Mouse (Mus musculus) heart, adult 8-10 months (tissue): ENCODE data around the gene Gm13694. TPM values are rescaled to one million over a fixed set of nuclear protein-coding genes. Genes with fewer than 3 reads are reported as not detected.
"Not testable (repeated sequence)": the region's sequence is repeated elsewhere in the genome, so short reads cannot be mapped to it uniquely, and the experiment has no call there.

Source experiments
- DNase-seq: peaks from one replicate; pipeline ENCODE4 v3.0.0; 2022; ENCODE audit warnings: low spot score
- total RNA-seq, 4 experiments: library from RNA; stranded (reverse); gene quantifications; 2 replicates each; pipeline ENCODE4 v1.2.4; 2022

The Gm13694 gene
- total RNA-seq = 1 to 10 TPM in 1 of 4 experiments, under 1 TPM in 3; 0.75 to 1.0 (median 0.76) TPM

DNA sequence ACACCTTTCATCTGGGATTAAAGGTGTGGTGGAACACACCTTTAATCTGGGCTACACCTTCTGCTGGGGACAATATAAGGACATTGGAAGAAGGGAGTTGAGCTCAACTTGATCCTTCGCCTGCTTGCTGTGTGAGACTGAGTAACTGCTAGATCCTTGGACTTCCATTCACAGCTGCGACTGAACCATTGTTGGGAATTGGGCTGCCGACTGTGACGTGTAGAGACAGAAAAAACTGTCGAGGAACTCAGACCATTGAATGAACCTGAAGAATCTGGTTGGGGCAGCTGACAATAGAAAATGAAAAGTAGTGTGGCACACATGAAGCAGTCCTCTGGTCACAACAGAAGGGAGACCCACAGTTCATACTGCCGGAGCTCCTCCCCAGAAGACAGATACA, at the start of gene Gm13694:
Gene Gm13694, plus strand, starts transcription at position 301 of the 400 bp plus-strand sequence.
- not testable (repeated sequence) for DNase-seq

GRCm38 (mm10) chr2:83929478-83930088, 49.1 kb upstream of the Gm13694 start:
- DNase-seq = no peak

GRCm38 (mm10) chr2:83940931-83941361, 37.8 kb upstream of the Gm13694 start, which contains the start of gene Zswim2:
TSS of gene Zswim2 (minus strand) at chr2:83941228.
- no peak for DNase-seq

DNA sequence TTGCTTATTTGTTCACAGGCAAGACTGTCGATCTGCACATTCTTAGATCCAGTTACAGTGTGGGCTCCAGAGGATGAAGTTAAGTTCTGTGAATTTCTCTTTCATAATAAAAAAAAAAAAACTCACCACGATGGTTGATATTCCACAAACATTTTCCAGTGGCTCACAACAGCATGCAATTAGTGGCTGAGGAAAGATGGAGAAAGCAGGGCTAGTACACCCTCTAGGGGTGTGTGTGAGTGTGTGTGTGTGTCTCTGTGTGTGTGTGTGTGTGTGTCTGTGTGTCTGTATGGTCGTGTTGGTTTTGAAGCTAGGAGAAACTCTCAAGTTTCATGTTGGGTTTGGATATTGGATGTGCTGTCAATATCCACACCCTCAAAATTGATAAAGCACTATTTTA, 37.4 kb upstream of the Gm13694 start:
- no peak for DNase-seq

DNA sequence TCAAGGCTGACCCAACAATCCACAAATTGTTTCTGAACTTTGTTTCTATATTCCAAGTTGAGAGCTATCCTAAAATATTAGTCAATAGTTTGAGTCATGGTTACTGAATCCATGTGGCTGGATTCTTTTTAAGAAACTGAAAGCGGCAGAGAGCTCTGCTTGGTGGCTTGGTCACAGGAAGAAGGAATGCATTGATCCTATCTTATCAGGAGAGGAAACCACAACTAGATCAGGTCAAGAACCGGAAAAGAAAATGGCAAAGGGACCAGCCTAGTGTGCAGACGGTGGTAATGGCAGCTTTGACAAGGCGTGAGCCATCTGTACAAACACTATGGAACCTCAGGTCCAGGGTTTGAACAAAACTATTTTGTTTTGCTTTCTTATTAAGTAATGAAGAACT, 36.9 kb upstream of the Gm13694 start:
- DNase-seq = no peak

- DNase-seq = not testable (repeated sequence)
Observed at GRCm38 (mm10) chr2:83955393-83955792, 23.3 kb upstream of the Gm13694 start, which contains the start of gene Gm13698. TSS of gene Gm13698 (plus strand) at chr2:83955693.

DNA sequence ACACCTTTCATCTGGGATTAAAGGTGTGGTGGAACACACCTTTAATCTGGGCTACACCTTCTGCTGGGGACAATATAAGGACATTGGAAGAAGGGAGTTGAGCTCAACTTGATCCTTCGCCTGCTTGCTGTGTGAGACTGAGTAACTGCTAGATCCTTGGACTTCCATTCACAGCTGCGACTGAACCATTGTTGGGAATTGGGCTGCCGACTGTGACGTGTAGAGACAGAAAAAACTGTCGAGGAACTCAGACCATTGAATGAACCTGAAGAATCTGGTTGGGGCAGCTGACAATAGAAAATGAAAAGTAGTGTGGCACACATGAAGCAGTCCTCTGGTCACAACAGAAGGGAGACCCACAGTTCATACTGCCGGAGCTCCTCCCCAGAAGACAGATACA, 17.5 kb upstream of the Gm13694 start, which contains the start of gene Gm13693:
Gene Gm13693, plus strand, starts transcription at position 301 of the 400 bp plus-strand sequence.
- DNase-seq = not testable (repeated sequence)

DNA sequence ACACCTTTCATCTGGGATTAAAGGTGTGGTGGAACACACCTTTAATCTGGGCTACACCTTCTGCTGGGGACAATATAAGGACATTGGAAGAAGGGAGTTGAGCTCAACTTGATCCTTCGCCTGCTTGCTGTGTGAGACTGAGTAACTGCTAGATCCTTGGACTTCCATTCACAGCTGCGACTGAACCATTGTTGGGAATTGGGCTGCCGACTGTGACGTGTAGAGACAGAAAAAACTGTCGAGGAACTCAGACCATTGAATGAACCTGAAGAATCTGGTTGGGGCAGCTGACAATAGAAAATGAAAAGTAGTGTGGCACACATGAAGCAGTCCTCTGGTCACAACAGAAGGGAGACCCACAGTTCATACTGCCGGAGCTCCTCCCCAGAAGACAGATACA, 11.7 kb upstream of the Gm13694 start, which contains the start of gene Gm13695:
Gene Gm13695, plus strand, starts transcription at position 301 of the 400 bp plus-strand sequence.
- not testable (repeated sequence) for DNase-seq

DNA sequence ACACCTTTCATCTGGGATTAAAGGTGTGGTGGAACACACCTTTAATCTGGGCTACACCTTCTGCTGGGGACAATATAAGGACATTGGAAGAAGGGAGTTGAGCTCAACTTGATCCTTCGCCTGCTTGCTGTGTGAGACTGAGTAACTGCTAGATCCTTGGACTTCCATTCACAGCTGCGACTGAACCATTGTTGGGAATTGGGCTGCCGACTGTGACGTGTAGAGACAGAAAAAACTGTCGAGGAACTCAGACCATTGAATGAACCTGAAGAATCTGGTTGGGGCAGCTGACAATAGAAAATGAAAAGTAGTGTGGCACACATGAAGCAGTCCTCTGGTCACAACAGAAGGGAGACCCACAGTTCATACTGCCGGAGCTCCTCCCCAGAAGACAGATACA, 5.9 kb upstream of the Gm13694 start, which contains the start of gene Gm13696:
Gene Gm13696, plus strand, starts transcription at position 301 of the 400 bp plus-strand sequence.
- DNase-seq = not testable (repeated sequence)

DNA sequence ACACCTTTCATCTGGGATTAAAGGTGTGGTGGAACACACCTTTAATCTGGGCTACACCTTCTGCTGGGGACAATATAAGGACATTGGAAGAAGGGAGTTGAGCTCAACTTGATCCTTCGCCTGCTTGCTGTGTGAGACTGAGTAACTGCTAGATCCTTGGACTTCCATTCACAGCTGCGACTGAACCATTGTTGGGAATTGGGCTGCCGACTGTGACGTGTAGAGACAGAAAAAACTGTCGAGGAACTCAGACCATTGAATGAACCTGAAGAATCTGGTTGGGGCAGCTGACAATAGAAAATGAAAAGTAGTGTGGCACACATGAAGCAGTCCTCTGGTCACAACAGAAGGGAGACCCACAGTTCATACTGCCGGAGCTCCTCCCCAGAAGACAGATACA, 5.7 kb downstream of the Gm13694 start, which contains the start of gene Gm13697:
Gene Gm13697, plus strand, starts transcription at position 301 of the 400 bp plus-strand sequence.
- DNase-seq = not testable (repeated sequence)

DNA sequence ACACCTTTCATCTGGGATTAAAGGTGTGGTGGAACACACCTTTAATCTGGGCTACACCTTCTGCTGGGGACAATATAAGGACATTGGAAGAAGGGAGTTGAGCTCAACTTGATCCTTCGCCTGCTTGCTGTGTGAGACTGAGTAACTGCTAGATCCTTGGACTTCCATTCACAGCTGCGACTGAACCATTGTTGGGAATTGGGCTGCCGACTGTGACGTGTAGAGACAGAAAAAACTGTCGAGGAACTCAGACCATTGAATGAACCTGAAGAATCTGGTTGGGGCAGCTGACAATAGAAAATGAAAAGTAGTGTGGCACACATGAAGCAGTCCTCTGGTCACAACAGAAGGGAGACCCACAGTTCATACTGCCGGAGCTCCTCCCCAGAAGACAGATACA, 11.5 kb downstream of the Gm13694 start, which contains the start of gene Gm13691:
Gene Gm13691, plus strand, starts transcription at position 301 of the 400 bp plus-strand sequence.
- not testable (repeated sequence) for DNase-seq

DNA sequence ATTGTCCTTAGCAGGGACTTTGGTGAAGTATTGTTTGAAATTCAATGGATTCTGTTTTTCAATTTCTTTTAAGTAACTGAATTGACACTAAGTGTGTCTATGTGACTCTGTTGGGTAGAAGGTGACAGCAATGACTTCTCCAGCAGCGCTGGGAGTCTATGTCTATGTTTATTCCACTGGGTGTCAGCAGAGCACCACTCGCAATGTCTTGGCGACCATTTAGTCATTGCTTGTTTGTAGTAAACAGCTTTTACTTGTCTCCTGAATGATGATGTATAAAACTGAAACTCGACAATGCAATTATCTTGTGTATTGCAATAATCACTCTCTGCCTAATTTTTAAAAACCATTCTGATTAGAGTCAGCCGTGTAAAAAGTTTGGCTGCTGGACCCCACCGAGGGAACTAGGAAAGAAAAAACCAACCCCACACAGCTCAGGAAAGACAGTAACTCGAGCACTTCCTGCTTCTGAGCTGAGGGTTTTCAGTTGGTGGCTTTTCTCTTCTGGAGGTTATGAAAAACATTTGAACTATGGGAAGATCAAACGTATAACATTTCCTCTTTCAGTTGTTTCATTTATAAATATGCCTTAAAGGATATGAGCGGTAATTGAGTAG, 15.0 kb downstream of the Gm13694 start:
- not testable (repeated sequence) for DNase-seq

DNA sequence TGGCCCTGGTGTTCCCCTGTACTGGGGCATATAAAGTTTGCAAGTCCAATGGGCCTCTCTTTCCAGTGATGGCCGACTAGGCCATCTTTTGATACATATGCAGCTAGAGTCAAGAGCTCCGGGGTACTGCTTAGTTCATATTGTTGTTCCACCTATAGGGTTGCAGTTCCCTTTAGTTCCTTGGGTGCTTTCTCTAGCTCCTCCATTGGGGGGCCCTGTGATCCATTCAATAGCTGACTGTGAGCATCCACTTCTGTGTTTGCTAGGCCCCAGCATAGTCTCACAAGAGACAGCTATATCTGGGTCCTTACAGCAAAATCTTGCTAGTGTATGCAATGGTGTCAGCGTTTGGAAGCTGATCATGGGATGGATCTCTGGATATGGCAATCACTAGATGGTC, 15.8 kb downstream of the Gm13694 start:
- not testable (repeated sequence) for DNase-seq

DNA sequence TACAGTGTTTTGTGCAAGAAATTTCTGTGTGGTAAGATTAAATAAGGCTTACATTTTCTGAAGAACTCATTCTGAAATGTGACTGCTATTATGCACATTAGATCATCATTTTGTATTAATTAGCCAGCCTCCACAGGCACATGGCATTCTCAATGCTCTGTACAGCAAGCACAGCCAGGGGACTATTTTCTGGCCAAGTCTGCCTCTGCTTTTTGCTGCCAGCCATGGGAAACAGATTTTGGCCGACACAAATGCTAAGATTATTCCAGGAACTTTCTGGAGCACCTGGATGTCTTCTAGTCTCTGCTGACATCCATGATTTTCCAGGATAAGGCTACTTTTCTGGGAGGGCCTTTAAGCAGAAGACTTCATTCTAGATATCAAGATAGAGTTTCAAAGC, 30.2 kb downstream of the Gm13694 start:
- no peak for DNase-seq

- no peak for DNase-seq
Observed at GRCm38 (mm10) chr2:84009818-84010217, 31.1 kb downstream of the Gm13694 start.

DNA sequence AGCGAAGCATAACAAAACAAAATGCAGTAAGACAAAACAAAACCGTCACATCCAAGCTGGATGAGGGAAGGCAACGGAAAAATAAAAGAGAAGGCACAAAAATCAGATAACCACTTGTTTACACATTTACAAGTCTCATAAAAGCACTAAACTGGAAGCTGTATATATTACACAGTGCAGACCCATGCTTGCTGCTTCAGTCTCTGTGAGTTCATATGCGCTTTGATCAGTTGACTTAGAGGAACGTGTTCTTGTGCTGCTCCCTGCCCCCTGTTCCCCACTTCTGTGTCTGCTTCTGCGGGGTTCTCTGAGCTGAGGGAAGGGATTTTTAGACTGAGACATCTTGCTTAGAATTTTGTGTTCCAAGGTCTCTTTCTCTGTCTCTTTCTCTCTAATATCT, 35.8 kb downstream of the Gm13694 start:
- DNase-seq = no peak

- DNase-seq = not testable (repeated sequence)
Observed at GRCm38 (mm10) chr2:84016291-84016690, 37.6 kb downstream of the Gm13694 start.

DNA sequence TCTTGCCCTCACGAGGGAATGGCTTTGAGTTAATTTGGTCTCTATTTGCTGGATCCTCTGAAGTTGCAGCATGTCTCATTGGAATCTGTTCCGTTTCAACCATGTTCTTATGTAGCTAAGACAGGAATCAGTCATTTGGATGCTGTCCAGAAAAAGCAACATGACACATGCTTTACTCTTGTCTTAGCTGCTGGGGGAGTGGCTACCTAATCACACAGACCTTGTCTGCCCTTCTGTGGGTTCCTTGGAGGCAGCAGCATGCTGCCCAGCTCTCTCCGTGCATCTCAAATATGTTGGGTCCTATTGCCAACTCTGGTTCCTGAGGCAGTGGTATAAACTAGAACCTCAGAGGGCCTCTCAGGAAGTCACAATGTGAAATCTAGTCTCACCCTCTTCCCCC, 39.6 kb downstream of the Gm13694 start:
- no peak for DNase-seq

- no peak for DNase-seq
Observed at GRCm38 (mm10) chr2:84019519-84020305, 41.0 kb downstream of the Gm13694 start.

- no peak for DNase-seq
Observed at GRCm38 (mm10) chr2:84021930-84022329, 43.2 kb downstream of the Gm13694 start.

- peak; percentile 81 for DNase-seq
Observed at GRCm38 (mm10) chr2:84022905-84023304, 44.2 kb downstream of the Gm13694 start.

- DNase-seq = no peak
Observed at GRCm38 (mm10) chr2:84023319-84023718, 44.6 kb downstream of the Gm13694 start.
